Comparison of ENCODE assay signal across 11 mouse cellular contexts in the genomic region with DNA sequence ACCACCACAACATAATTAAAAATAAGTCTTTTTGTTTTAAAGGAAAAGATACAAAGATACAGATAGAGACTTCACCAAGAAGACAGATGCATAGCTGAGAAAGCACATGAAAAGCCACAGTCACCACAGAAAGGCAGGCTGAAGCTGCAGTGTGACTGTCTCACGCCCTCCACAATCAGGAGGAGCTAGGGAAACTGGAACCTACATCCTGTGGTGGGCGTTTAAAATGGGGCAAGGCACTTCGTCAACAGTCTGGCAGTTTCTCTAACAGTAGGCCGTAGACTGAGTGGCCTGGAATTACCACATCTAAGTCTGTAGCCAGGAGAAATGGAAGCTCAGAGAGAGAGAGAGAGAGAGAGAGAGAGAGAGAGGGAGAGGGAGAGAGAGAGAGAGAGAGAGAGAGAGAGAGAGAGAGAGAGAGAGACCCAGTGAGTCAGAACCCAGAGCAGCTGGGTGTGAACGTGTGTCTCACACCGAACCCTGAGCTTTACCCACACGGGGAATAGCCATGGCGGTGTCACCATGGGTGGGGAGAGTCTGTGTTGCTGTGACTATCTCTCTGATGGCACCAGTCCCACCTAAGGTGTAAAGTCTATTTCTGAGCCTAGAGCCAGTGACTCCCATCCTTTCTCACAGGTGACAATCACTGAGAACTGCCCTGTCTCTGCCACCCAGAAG. TPM values are rescaled to one million over a fixed set of nuclear protein-coding genes. Genes with fewer than 3 reads are reported as not detected.
DNase-seq lines count a peak whose midpoint lies in the region; ATAC-seq lines count a peak whose summit lies in the region.
"Had no signal": no experiment of that assay in that cellular context is flagged by ENCODE, and none has a peak within 500 bp of the region (broad histone marks: within the 10 kb centered on the region; RNA-seq: fewer than 3 reads in every experiment).

No protein-coding gene starts in this region.

- ATAC-seq in activated CD4-positive, CD25-positive, alpha-beta regulatory T cell, adult 4 months = peak; percentile 87
- 0 out of 2 replicates have a peak, but pooled peaks have one; percentile 25 for ATAC-seq in monocyte, adult 5-6 weeks (replicated peaks; ENCODE audit: insufficient number of reproducible peaks, low FRiP score, low TSS enrichment, poor library complexity, severe bottlenecking)
- ATAC-seq: forebrain, embryonic 13.5 days had no signal

- DNase-seq in right cerebral cortex, adult 18-20 months = peak; percentile 82
- no peak for DNase-seq in right cerebral cortex, postnatal 4 days
- peak; percentile 71 for DNase-seq in thymus, postnatal 14 days
- no peak for DNase-seq in retina, postnatal 1 day
- no peak for DNase-seq in heart, adult 18-20 months
- DNase-seq in kidney, postnatal 36 days = no peak
- DNase-seq: heart, adult 2 months; kidney, adult 2 months had no signal

RNA-seq across cellular contexts. Expression of a gene that starts 4.7 kb away (rescaled TPM):
- polyA plus RNA-seq in activated CD4-positive, CD25-positive, alpha-beta regulatory T cell, adult 4 months (2017; shearing (Covaris generic)) = under 1 TPM; 0.24 to 0.45 TPM
- total RNA-seq in monocyte, adult 5-6 weeks (2017) = 1.6 to 2.8 TPM in 2 of 3 replicates, not detected in the other
- total RNA-seq in heart, adult 18-20 months (2021) = under 1 TPM; 0.39 to 0.42 TPM

RNA-seq across cellular contexts. Expression of a gene that starts 17.9 kb away (rescaled TPM):
- 10 to 100 TPM; 10.2 to 11.2 TPM for polyA plus RNA-seq in activated CD4-positive, CD25-positive, alpha-beta regulatory T cell, adult 4 months (2017; shearing (Covaris generic))
- 19.4 to 46.1 TPM (median 27.0 TPM) in 3 replicates for total RNA-seq in monocyte, adult 5-6 weeks (2017)
- total RNA-seq in heart, adult 18-20 months (2021) = 100 to 1,000 TPM in 1 of 2 experiments, 10 to 100 TPM in 1; 75.0 to 102 TPM

RNA-seq across cellular contexts. Expression of a gene that starts 47.6 kb away (rescaled TPM):
- 10 to 100 TPM; 15.6 to 15.8 TPM for polyA plus RNA-seq in activated CD4-positive, CD25-positive, alpha-beta regulatory T cell, adult 4 months (2017; shearing (Covaris generic))
- total RNA-seq in monocyte, adult 5-6 weeks (2017) = 13.1 to 29.6 TPM (median 14.8 TPM) in 3 replicates
- total RNA-seq in heart, adult 18-20 months (2021) = 10 to 100 TPM; 12.3 to 12.4 TPM

Comparison
In these comparisons a context has a peak if more than half of its experiments do, and no peak if none do; other contexts are left out.
1. DNase-seq: peak in right cerebral cortex, adult 18-20 months (single experiment) and thymus, postnatal 14 days (single experiment); none in right cerebral cortex, postnatal 4 days (single experiment), retina, postnatal 1 day (single experiment), heart, adult 18-20 months (0 of 2) and kidney, postnatal 36 days (0 of 2).